Mouse (Mus musculus): ENCODE data around the gene Gm16181. TPM values are rescaled to one million over a fixed set of nuclear protein-coding genes. Genes with fewer than 3 reads are reported as not detected.

Gene Gm16181
- not detected for total RNA-seq (2021)
- long read RNA-seq, experiment 1: 0 reads
- long read RNA-seq, experiment 2: 0 reads

GRCm38 (mm10) chr17:35220156-35220952, at the start of gene Gm16181:
Gene Gm16181, plus strand, starts transcription at chr17:35220834.
- DNase-seq (ENCODE audit: low spot score in 2 of 2): no peak

GRCm38 (mm10) chr17:35172445-35173234, 48.0 kb upstream of the Gm16181 start:
- peak; percentile 59 to 60 for DNase-seq (ENCODE audit: low spot score in 2 of 2)

- DNase-seq (ENCODE audit: low spot score in 2 of 2): no peak
Measured at GRCm38 (mm10) chr17:35173329-35173728, 47.3 kb upstream of the Gm16181 start.

GRCm38 (mm10) chr17:35174201-35174977, 46.2 kb upstream of the Gm16181 start:
- DNase-seq (ENCODE audit: low spot score in 2 of 2): no peak

- no peak for DNase-seq (ENCODE audit: low spot score in 2 of 2)
Measured at GRCm38 (mm10) chr17:35175382-35175781, 45.3 kb upstream of the Gm16181 start.

GRCm38 (mm10) chr17:35175968-35176367, 44.7 kb upstream of the Gm16181 start, which contains the start of gene Aif1:
Gene Aif1, minus strand, starts transcription at chr17:35176068.
- DNase-seq (ENCODE audit: low spot score in 2 of 2): no peak

GRCm38 (mm10) chr17:35178528-35178927, 42.1 kb upstream of the Gm16181 start:
- peak; percentile 44 to 54 for DNase-seq (ENCODE audit: low spot score in 2 of 2)

GRCm38 (mm10) chr17:35180093-35180492, 40.5 kb upstream of the Gm16181 start:
- DNase-seq (ENCODE audit: low spot score in 2 of 2): no peak

GRCm38 (mm10) chr17:35185639-35186611, 34.7 kb upstream of the Gm16181 start:
- no peak for DNase-seq (ENCODE audit: low spot score in 2 of 2)

- no peak for DNase-seq (ENCODE audit: low spot score in 2 of 2)
Measured at GRCm38 (mm10) chr17:35186681-35187080, 34.0 kb upstream of the Gm16181 start.

- DNase-seq (ENCODE audit: low spot score in 2 of 2): no peak
Measured at GRCm38 (mm10) chr17:35187345-35187744, 33.3 kb upstream of the Gm16181 start.

- DNase-seq (ENCODE audit: low spot score in 2 of 2): no peak
Measured at GRCm38 (mm10) chr17:35187959-35188610, 32.5 kb upstream of the Gm16181 start, which contains the start of gene Lst1. Gene Lst1, minus strand, starts transcription at chr17:35188439.

- no peak for DNase-seq (ENCODE audit: low spot score in 2 of 2)
Measured at GRCm38 (mm10) chr17:35189186-35189585, 31.4 kb upstream of the Gm16181 start.

GRCm38 (mm10) chr17:35190096-35190495, 30.5 kb upstream of the Gm16181 start:
- DNase-seq (ENCODE audit: low spot score in 2 of 2): no peak

GRCm38 (mm10) chr17:35191723-35192122, 28.9 kb upstream of the Gm16181 start:
- DNase-seq (ENCODE audit: low spot score in 2 of 2): no peak

- no peak for DNase-seq (ENCODE audit: low spot score in 2 of 2)
Measured at GRCm38 (mm10) chr17:35192924-35193323, 27.7 kb upstream of the Gm16181 start.

GRCm38 (mm10) chr17:35193881-35194843, 26.5 kb upstream of the Gm16181 start, which contains the start of gene Ltb:
Gene Ltb, plus strand, starts transcription at chr17:35194439.
- no peak for DNase-seq (ENCODE audit: low spot score in 2 of 2)
